Mouse (Mus musculus): ENCODE measurements around the gene 6030468B19Rik. TPM values are rescaled to one million over a fixed set of nuclear protein-coding genes. Genes with fewer than 3 reads are reported as not detected.
A peak's percentile ranks its signal among the peaks of the same experiment; 100 is the strongest.

Gene 6030468B19Rik
- total and polyA plus RNA-seq, 2 experiments from 2014 or later, result not detected

GRCm38 (mm10) chr11:117855360-117855759, 57.9 kb downstream of the 6030468B19Rik start:
- Histone ChIP-seq H3K4me1 (ENCODE audit: insufficient read depth, low read length) (0 out of 2 replicates have a peak, but pooled peaks cover 2% of the 10 kb centered on the region), H3K9me3 (ENCODE audit: low read length) (no peaks in the 10 kb centered on the region), H3K4me2 (ENCODE audit: low read depth, low read length) (no peak overlapping the region), H3K27me3 (ENCODE audit: insufficient read depth, low read length) (no peaks in the 10 kb centered on the region), H3K9ac (replicated peaks; ENCODE audit: low read length) (no peak overlapping the region), H3K36me3 (ENCODE audit: insufficient read depth, low read length) (peaks cover 2% of the 10 kb centered on the region; the same call in 1 of the 2 replicates), H3K27ac (no peak overlapping the region), H3K4me3 (ENCODE audit: low read length) (no peak overlapping the region)
- ATAC-seq (no peak), DNase-seq (ENCODE audit: low spot score) (no peak)
- no peak for TF ChIP-seq CTCF (IDR thresholded peaks at IDR 0.05; ENCODE audit: low read depth)
- 96% methylated on average over 5 of the region's 5 CpGs for WGBS

DNA sequence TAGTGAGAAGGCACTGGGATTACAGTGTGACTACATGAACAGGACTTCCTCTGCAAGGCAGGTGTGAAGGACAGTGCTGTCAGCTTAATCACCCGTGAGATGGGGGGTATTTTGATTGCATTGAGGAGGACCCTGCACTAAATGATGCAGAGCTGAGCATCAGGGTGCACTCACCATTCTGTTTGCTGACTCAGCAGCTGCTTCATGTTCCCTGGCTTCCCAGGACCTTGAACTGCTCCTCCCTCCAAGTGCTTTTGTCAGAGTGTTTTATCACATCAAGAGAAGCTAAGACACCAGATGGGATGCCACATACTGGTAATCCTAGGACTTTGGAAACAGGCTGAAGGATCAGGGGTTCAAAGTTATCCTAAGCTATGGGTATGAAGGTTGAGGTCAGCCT, 58.5 kb downstream of the 6030468B19Rik start:
- Histone ChIP-seq H3K4me2 (ENCODE audit: low read depth, low read length) (no peak overlapping the region), H3K9me3 (ENCODE audit: low read length) (no peaks in the 10 kb centered on the region), H3K4me1 (ENCODE audit: insufficient read depth, low read length) (no peaks in the 10 kb centered on the region), H3K4me3 (ENCODE audit: low read length) (no peak overlapping the region), H3K9ac (replicated peaks; ENCODE audit: low read length) (0 out of 2 replicates have a peak overlapping the region, but pooled peaks have one; percentile 9), H3K36me3 (ENCODE audit: insufficient read depth, low read length) (peaks cover 2% of the 10 kb centered on the region; the same call in 1 of the 2 replicates), H3K27me3 (ENCODE audit: insufficient read depth, low read length) (no peaks in the 10 kb centered on the region), H3K27ac (no peak overlapping the region)
- ATAC-seq, result no peak
- no peak for TF ChIP-seq CTCF (IDR thresholded peaks at IDR 0.05; ENCODE audit: low read depth)
- no peak for DNase-seq (ENCODE audit: low spot score)
- WGBS, result 75% methylated on average over 1 of the region's 1 CpGs

Other genes with a start within 250 kb of the 6030468B19Rik start
- gene Tnrc6c, start 143.4 kb upstream of the 6030468B19Rik start, total RNA-seq (2014; rRNA removed), result 56.4 and 64.9 TPM in 2 replicates
- gene Tnrc6c, start 143.4 kb upstream of the 6030468B19Rik start, polyA plus RNA-seq (2015; fragmentation: Nextera tagmentation; extraction: Ambion mirVana), result 18.3 and 19.7 TPM in 2 replicates
- 0.73 and 0.75 TPM in 2 replicates for gene Tmc8, start 15.6 kb upstream of the 6030468B19Rik start, total RNA-seq (2014; rRNA removed)
- 0.44 and 0.86 TPM in 2 replicates for gene Tmc8, start 15.6 kb upstream of the 6030468B19Rik start, polyA plus RNA-seq (2015; fragmentation: Nextera tagmentation; extraction: Ambion mirVana)
- 3.3 and 4.7 TPM in 2 replicates for gene Tmc6, start 15.5 kb upstream of the 6030468B19Rik start, total RNA-seq (2014; rRNA removed)
- 3.2 and 4.9 TPM in 2 replicates for gene Tmc6, start 15.5 kb upstream of the 6030468B19Rik start, polyA plus RNA-seq (2015; fragmentation: Nextera tagmentation; extraction: Ambion mirVana)
- 2.6 TPM in 1 of 2 replicates, not detected in the other for gene Gm20708, start 12.0 kb downstream of the 6030468B19Rik start, total RNA-seq (2014; rRNA removed)
- gene Gm20708, start 12.0 kb downstream of the 6030468B19Rik start, polyA plus RNA-seq (2015; fragmentation: Nextera tagmentation; extraction: Ambion mirVana), result 0.67 and 1.4 TPM in 2 replicates
- 21.5 and 31.7 TPM in 2 replicates for gene Syngr2, start 12.0 kb downstream of the 6030468B19Rik start, total RNA-seq (2014; rRNA removed)
- 17.2 and 18.8 TPM in 2 replicates for gene Syngr2, start 12.0 kb downstream of the 6030468B19Rik start, polyA plus RNA-seq (2015; fragmentation: Nextera tagmentation; extraction: Ambion mirVana)
- gene Afmid, start 28.3 kb downstream of the 6030468B19Rik start, total RNA-seq (2014; rRNA removed), result 4.8 and 7.5 TPM in 2 replicates
- 7.9 and 9.0 TPM in 2 replicates for gene Afmid, start 28.3 kb downstream of the 6030468B19Rik start, polyA plus RNA-seq (2015; fragmentation: Nextera tagmentation; extraction: Ambion mirVana)
- 26.1 and 31.5 TPM in 2 replicates for gene Tk1, start 28.4 kb downstream of the 6030468B19Rik start, total RNA-seq (2014; rRNA removed)
- 21.2 and 25.0 TPM in 2 replicates for gene Tk1, start 28.4 kb downstream of the 6030468B19Rik start, polyA plus RNA-seq (2015; fragmentation: Nextera tagmentation; extraction: Ambion mirVana)
- 5.6 and 14.6 TPM in 2 replicates for gene Birc5, start 51.6 kb downstream of the 6030468B19Rik start, total RNA-seq (2014; rRNA removed)
- gene Birc5, start 51.6 kb downstream of the 6030468B19Rik start, polyA plus RNA-seq (2015; fragmentation: Nextera tagmentation; extraction: Ambion mirVana), result 45.3 and 50.4 TPM in 2 replicates
- 0.31 and 0.58 TPM in 2 replicates for gene Tmem235, start 63.1 kb downstream of the 6030468B19Rik start, total RNA-seq (2014; rRNA removed)
- 0.09 TPM in 1 of 2 replicates, not detected in the other for gene Tmem235, start 63.1 kb downstream of the 6030468B19Rik start, polyA plus RNA-seq (2015; fragmentation: Nextera tagmentation; extraction: Ambion mirVana)
- 1.9 and 4.7 TPM in 2 replicates for gene Tha1, start 75.8 kb downstream of the 6030468B19Rik start, total RNA-seq (2014; rRNA removed)
- gene Tha1, start 75.8 kb downstream of the 6030468B19Rik start, polyA plus RNA-seq (2015; fragmentation: Nextera tagmentation; extraction: Ambion mirVana), result 2.0 and 3.4 TPM in 2 replicates
- 12.3 and 12.4 TPM in 2 replicates for gene Socs3, start 172.4 kb downstream of the 6030468B19Rik start, total RNA-seq (2014; rRNA removed)
- 6.0 and 7.0 TPM in 2 replicates for gene Socs3, start 172.4 kb downstream of the 6030468B19Rik start, polyA plus RNA-seq (2015; fragmentation: Nextera tagmentation; extraction: Ambion mirVana)
- 72.7 and 85.0 TPM in 2 replicates for gene Pgs1, start 188.6 kb downstream of the 6030468B19Rik start, total RNA-seq (2014; rRNA removed)
- gene Pgs1, start 188.6 kb downstream of the 6030468B19Rik start, polyA plus RNA-seq (2015; fragmentation: Nextera tagmentation; extraction: Ambion mirVana), result 57.2 and 58.3 TPM in 2 replicates

Data from hindbrain, postnatal 0 days (tissue).